ENCODE assay signal across 10 mouse cellular contexts in the genomic region with DNA sequence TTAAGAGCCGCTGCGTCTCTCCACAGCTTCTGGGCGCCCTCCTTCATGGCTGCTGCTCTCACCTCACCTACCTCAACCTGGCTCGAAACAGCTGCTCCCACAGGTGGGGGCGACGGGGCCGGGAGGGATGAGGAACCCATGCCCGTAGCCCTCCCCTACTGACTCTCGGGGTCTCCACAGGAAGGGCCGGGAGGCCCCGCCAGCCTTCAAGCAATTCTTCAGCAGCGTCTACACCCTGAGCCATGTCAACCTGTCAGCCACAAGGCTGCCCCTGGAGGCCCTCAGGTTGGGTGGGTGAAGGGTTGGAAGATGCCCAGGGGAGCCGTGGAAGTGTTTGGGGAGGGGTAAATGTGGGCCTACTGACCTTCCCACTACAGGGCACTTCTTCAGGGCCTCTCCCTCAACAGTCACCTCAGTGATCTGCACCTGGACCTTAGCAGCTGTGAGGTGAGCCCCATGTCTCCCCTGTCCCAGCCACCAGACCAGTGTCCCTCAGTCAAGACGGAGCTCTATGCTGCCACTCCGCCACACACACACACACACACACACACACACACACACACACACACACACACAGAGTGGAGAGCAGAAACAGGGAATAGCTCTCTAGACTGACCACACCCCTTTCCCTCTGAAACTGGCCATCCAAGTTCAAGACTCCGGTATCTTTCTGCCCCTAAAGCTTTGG. TPM values are rescaled to one million over a fixed set of nuclear protein-coding genes. Genes with fewer than 3 reads are reported as not detected.
DNase-seq lines count a peak whose midpoint lies in the region; ATAC-seq and TF ChIP-seq lines count a peak whose summit lies in the region.
"Had no signal": no experiment of that assay in that cellular context is flagged by ENCODE, and none has a peak within 500 bp of the region (broad histone marks: within the 10 kb centered on the region; RNA-seq: fewer than 3 reads in every experiment).

No protein-coding gene starts in this region.

- H3K27me3 ChIP-seq in heart, embryonic 11.5 days (ENCODE audit: control insufficient read depth, insufficient read depth, low read length): peaks cover 10% of the 10 kb centered on the region
- H3K27me3 ChIP-seq in lung, postnatal 0 days (replicated peaks; ENCODE audit: insufficient read depth, low read length): no peaks in the 10 kb centered on the region
- H3K27me3 ChIP-seq in intestine, embryonic 15.5 days (replicated peaks): no peaks in the 10 kb centered on the region
- no peaks in the 10 kb centered on the region for H3K27me3 ChIP-seq in stomach, embryonic 14.5 days (ENCODE audit: control insufficient read depth, insufficient read depth, low read length)
- H3K27me3 ChIP-seq: embryonic facial prominence, embryonic 12.5 days had no signal

- DNase-seq in heart, postnatal 36 days: no peak
- no peak for DNase-seq in lung, postnatal 0 days (ENCODE audit: low spot score)
- no peak for DNase-seq in lung, postnatal 36 days
- DNase-seq in B cell, adult 2 months: no peak
- DNase-seq in embryo, embryonic 10 days (ENCODE audit: low spot score): no peak

- ATAC-seq in heart, embryonic 11.5 days (replicated peaks; ENCODE audit: insufficient number of reproducible peaks, low FRiP score, low TSS enrichment): no peak
- peak; percentile 7; the same call in 1 of the 2 replicates for ATAC-seq in lung, postnatal 0 days
- ATAC-seq in intestine, embryonic 15.5 days: peak; percentile 56
- ATAC-seq in stomach, embryonic 14.5 days (ENCODE audit: insufficient number of reproducible peaks, insufficient read depth, low FRiP score, low read depth): peak; percentile 12; the same call in 1 of the 2 replicates

- H3K4me3 ChIP-seq in heart, embryonic 11.5 days (ENCODE audit: low read depth, low read length): no peak overlapping the region
- H3K4me3 ChIP-seq in lung, postnatal 0 days (ENCODE audit: low read depth, low read length): no peak overlapping the region
- no peak overlapping the region for H3K4me3 ChIP-seq in intestine, embryonic 15.5 days (replicated peaks)
- H3K4me3 ChIP-seq in stomach, embryonic 14.5 days (ENCODE audit: low read depth, low read length): no peak overlapping the region
- H3K4me3 ChIP-seq: embryonic facial prominence, embryonic 12.5 days had no signal

- no peaks in the 10 kb centered on the region for H3K9me3 ChIP-seq in heart, embryonic 11.5 days (replicated peaks; ENCODE audit: control insufficient read depth, low read length)
- no peaks in the 10 kb centered on the region for H3K9me3 ChIP-seq in lung, postnatal 0 days (ENCODE audit: low read length)
- H3K9me3 ChIP-seq in intestine, embryonic 15.5 days: no peaks in the 10 kb centered on the region
- no peaks in the 10 kb centered on the region for H3K9me3 ChIP-seq in stomach, embryonic 14.5 days (ENCODE audit: control insufficient read depth, low read depth, low read length)
- H3K9me3 ChIP-seq: embryonic facial prominence, embryonic 12.5 days had no signal

- no peaks in the 10 kb centered on the region for H3K36me3 ChIP-seq in heart, embryonic 11.5 days (ENCODE audit: control insufficient read depth, insufficient read depth, low read length)
- H3K36me3 ChIP-seq in lung, postnatal 0 days (ENCODE audit: insufficient read depth, low read length): no peaks in the 10 kb centered on the region
- H3K36me3 ChIP-seq in intestine, embryonic 15.5 days: no peaks in the 10 kb centered on the region
- H3K36me3 ChIP-seq in stomach, embryonic 14.5 days (ENCODE audit: control insufficient read depth, insufficient read depth, low read length): no peaks in the 10 kb centered on the region

- no peak for TF ChIP-seq EP300 in lung, postnatal 0 days (IDR thresholded peaks at IDR 0.05)

- intact Hi-C loops in heart, postnatal 36 days (cut with DNase I): loop anchor here (2.0 to 5.0 kb wide), 2 partner anchors 40 to 250 kb away; a partner anchor contains a TSS

- H3K4me2 ChIP-seq in heart, embryonic 11.5 days: peak overlapping the region; percentile 23; the same call in 1 of the 2 replicates
- no peak overlapping the region for H3K4me2 ChIP-seq in lung, postnatal 0 days (replicated peaks; ENCODE audit: low read depth, low read length)
- H3K4me2 ChIP-seq in intestine, embryonic 15.5 days (replicated peaks): no peak overlapping the region
- no peak overlapping the region for H3K4me2 ChIP-seq in stomach, embryonic 14.5 days (replicated peaks; ENCODE audit: low read depth, low read length)
- H3K4me2 ChIP-seq: embryonic facial prominence, embryonic 12.5 days had no signal

- no peak for TF ChIP-seq CTCF in lung, postnatal 0 days (IDR thresholded peaks at IDR 0.05)

- peaks cover 12% of the 10 kb centered on the region for H3K4me1 ChIP-seq in heart, embryonic 11.5 days (ENCODE audit: control insufficient read depth, insufficient read depth, low read length)
- H3K4me1 ChIP-seq in lung, postnatal 0 days (ENCODE audit: insufficient read depth, low read depth, low read length): no peaks in the 10 kb centered on the region
- 0 out of 2 replicates have a peak, but pooled peaks cover 2% of the 10 kb centered on the region for H3K4me1 ChIP-seq in intestine, embryonic 15.5 days (replicated peaks)
- peaks cover under 1% of the 10 kb centered on the region; the same call in 1 of the 2 replicates for H3K4me1 ChIP-seq in stomach, embryonic 14.5 days (ENCODE audit: control insufficient read depth, insufficient read depth, low read length)

- no peak overlapping the region for H3K9ac ChIP-seq in heart, embryonic 11.5 days (ENCODE audit: low read depth, low read length)
- no peak overlapping the region for H3K9ac ChIP-seq in lung, postnatal 0 days (replicated peaks; ENCODE audit: low read depth)
- no peak overlapping the region for H3K9ac ChIP-seq in intestine, embryonic 15.5 days
- no peak overlapping the region for H3K9ac ChIP-seq in stomach, embryonic 14.5 days (replicated peaks; ENCODE audit: low read depth, low read length)
- H3K9ac ChIP-seq: embryonic facial prominence, embryonic 12.5 days had no signal

- 58% methylated on average over 15 of the region's 16 CpGs for WGBS in heart, embryonic 11.5 days (ENCODE audit: insufficient replicate concordance)
- 52% methylated on average over 14 of the region's 16 CpGs for WGBS in lung, postnatal 0 days
- WGBS in intestine, embryonic 15.5 days: 69% methylated on average over 16 of the region's 16 CpGs
- 63% methylated on average over 16 of the region's 16 CpGs for WGBS in stomach, embryonic 14.5 days

- H3K27ac ChIP-seq in heart, embryonic 11.5 days (ENCODE audit: low read depth, low read length): 0 out of 2 replicates have a peak overlapping the region, but pooled peaks have one; percentile 18
- H3K27ac ChIP-seq in lung, postnatal 0 days (ENCODE audit: low read length): no peak overlapping the region
- H3K27ac ChIP-seq in intestine, embryonic 15.5 days: no peak overlapping the region
- no peak overlapping the region for H3K27ac ChIP-seq in stomach, embryonic 14.5 days (ENCODE audit: low read length)
- H3K27ac ChIP-seq: embryonic facial prominence, embryonic 12.5 days had no signal

RNA-seq across cellular contexts. Expression of a gene that starts 6.5 kb away (rescaled TPM):
- 2.2 TPM in 2 replicates for polyA plus RNA-seq in heart, embryonic 11.5 days (2014; fragmentation: Nextera tagmentation; extraction: Ambion mirVana)
- 1 to 10 TPM; 3.1 to 3.2 TPM for total RNA-seq in heart, postnatal 36 days (2021)
- polyA plus RNA-seq in lung, postnatal 0 days (2015; fragmentation: Nextera tagmentation; extraction: Ambion mirVana): 0.23 and 0.42 TPM in 2 replicates
- polyA plus RNA-seq in intestine, embryonic 15.5 days (2015; fragmentation: Nextera tagmentation; extraction: Ambion mirVana): 2.2 and 2.4 TPM in 2 replicates
- polyA plus RNA-seq in stomach, embryonic 14.5 days (2014; fragmentation: Nextera tagmentation; extraction: Ambion mirVana): 3.9 and 4.4 TPM in 2 replicates

RNA-seq across cellular contexts. Expression of a gene that starts 13.3 kb away (rescaled TPM):
- 0.32 and 0.43 TPM in 2 replicates for polyA plus RNA-seq in heart, embryonic 11.5 days (2014; fragmentation: Nextera tagmentation; extraction: Ambion mirVana)
- not detected for total RNA-seq in heart, postnatal 36 days (2021)
- polyA plus RNA-seq in lung, postnatal 0 days (2015; fragmentation: Nextera tagmentation; extraction: Ambion mirVana): not detected in 2 replicates
- polyA plus RNA-seq in intestine, embryonic 15.5 days (2015; fragmentation: Nextera tagmentation; extraction: Ambion mirVana): 0.25 and 0.40 TPM in 2 replicates
- 0.19 and 0.24 TPM in 2 replicates for polyA plus RNA-seq in stomach, embryonic 14.5 days (2014; fragmentation: Nextera tagmentation; extraction: Ambion mirVana)
- total RNA-seq: hematopoietic stem cell, adult 5-6 weeks had no signal

RNA-seq across cellular contexts. Expression of a gene that starts 18.3 kb away (rescaled TPM):
- 22.0 and 44.5 TPM in 2 replicates for polyA plus RNA-seq in heart, embryonic 11.5 days (2014; fragmentation: Nextera tagmentation; extraction: Ambion mirVana)
- total RNA-seq in heart, postnatal 36 days (2021): 100 to 1,000 TPM; 118 to 130 TPM
- 54.8 and 57.5 TPM in 2 replicates for polyA plus RNA-seq in lung, postnatal 0 days (2015; fragmentation: Nextera tagmentation; extraction: Ambion mirVana)
- 137 and 139 TPM in 2 replicates for polyA plus RNA-seq in intestine, embryonic 15.5 days (2015; fragmentation: Nextera tagmentation; extraction: Ambion mirVana)
- polyA plus RNA-seq in stomach, embryonic 14.5 days (2014; fragmentation: Nextera tagmentation; extraction: Ambion mirVana): 49.7 and 62.4 TPM in 2 replicates

RNA-seq across cellular contexts. Expression of a gene that starts 27.9 kb away (rescaled TPM):
- not detected in 2 replicates for polyA plus RNA-seq in heart, embryonic 11.5 days (2014; fragmentation: Nextera tagmentation; extraction: Ambion mirVana)
- total RNA-seq in heart, postnatal 36 days (2021): not detected
- polyA plus RNA-seq in lung, postnatal 0 days (2015; fragmentation: Nextera tagmentation; extraction: Ambion mirVana): not detected in 2 replicates
- polyA plus RNA-seq in intestine, embryonic 15.5 days (2015; fragmentation: Nextera tagmentation; extraction: Ambion mirVana): not detected in 2 replicates
- not detected in 2 replicates for polyA plus RNA-seq in stomach, embryonic 14.5 days (2014; fragmentation: Nextera tagmentation; extraction: Ambion mirVana)
- total RNA-seq: hematopoietic stem cell, adult 5-6 weeks had no signal
- polyA plus RNA-seq: embryonic facial prominence, embryonic 12.5 days had no signal

RNA-seq across cellular contexts. Expression of a gene that starts 43.2 kb away (rescaled TPM):
- polyA plus RNA-seq in heart, embryonic 11.5 days (2014; fragmentation: Nextera tagmentation; extraction: Ambion mirVana): 28.0 and 33.0 TPM in 2 replicates
- total RNA-seq in heart, postnatal 36 days (2021): 10 to 100 TPM; 12.9 to 13.2 TPM
- polyA plus RNA-seq in lung, postnatal 0 days (2015; fragmentation: Nextera tagmentation; extraction: Ambion mirVana): 37.4 and 37.6 TPM in 2 replicates
- polyA plus RNA-seq in intestine, embryonic 15.5 days (2015; fragmentation: Nextera tagmentation; extraction: Ambion mirVana): 48.8 and 50.8 TPM in 2 replicates
- 43.4 and 44.0 TPM in 2 replicates for polyA plus RNA-seq in stomach, embryonic 14.5 days (2014; fragmentation: Nextera tagmentation; extraction: Ambion mirVana)
